Mouse (Mus musculus) testis, adult 2 months (tissue): ENCODE results near the gene Gm20422. TPM values are rescaled to one million over a fixed set of nuclear protein-coding genes. Genes with fewer than 3 reads are reported as not detected.
A peak's percentile ranks its signal among the peaks of the same experiment; 100 is the strongest.

Experiments used
- H3K27ac ChIP-seq: fragments of 200-500 bp; 2 replicates; pipeline ENCODE4 v1.5.1; 2012; ENCODE audit warnings: low read depth, low read length; ENCODE audit not compliant: control insufficient read depth, insufficient read depth
- H3K27me3 ChIP-seq: fragments of 200-500 bp; 2 replicates; pipeline ENCODE4 v1.6.1; 2012; ENCODE audit warnings: mild to moderate bottlenecking, low read length, moderate library complexity; ENCODE audit not compliant: control insufficient read depth, insufficient read depth
- H3K36me3 ChIP-seq: fragments of 200-500 bp; 2 replicates; pipeline ENCODE4 v1.6.1; 2012; ENCODE audit warnings: mild to moderate bottlenecking, low read length; ENCODE audit not compliant: control insufficient read depth, insufficient read depth
- H3K4me1 ChIP-seq: fragments of 200-500 bp; 2 replicates; pipeline ENCODE4 v1.6.1; 2012; ENCODE audit warnings: low read length; ENCODE audit not compliant: control insufficient read depth, insufficient read depth
- H3K4me3 ChIP-seq: fragments of 200-500 bp; 2 replicates; pipeline ENCODE4 v1.5.1; 2012; ENCODE audit warnings: low read depth, mild to moderate bottlenecking, low read length, moderate library complexity, mixed read lengths; ENCODE audit not compliant: control insufficient read depth
- CTCF ChIP-seq: fragments of 200-500 bp; IDR thresholded peaks from 2 replicates; pipeline ENCODE4 v1.5.1; 2012; ENCODE audit warnings: low read depth, mild to moderate bottlenecking, inconsistent platforms, low read length, moderate library complexity; ENCODE audit not compliant: control insufficient read depth, insufficient read depth, insufficient replicate concordance
- POLR2A ChIP-seq: fragments of 200-500 bp; IDR thresholded peaks from 2 replicates; pipeline ENCODE4 v1.6.1; 2012; ENCODE audit warnings: low read depth, mild to moderate bottlenecking, inconsistent platforms, low read length, moderate library complexity; ENCODE audit not compliant: control insufficient read depth
- polyA plus RNA-seq: library from polyadenylated mRNA; depleted of rRNA; stranded (reverse); fragments of >200 nt; gene quantifications from 2 replicates; pipeline ENCODE4 v1.2.3, GENCODE M21; 2012

Gm20422 gene
- polyA plus RNA-seq, 1 experiment: not detected

- H3K27ac ChIP-seq: no peak overlapping the region
- no peak overlapping the region for H3K4me3 ChIP-seq
- no peaks in the 10 kb centered on the region for H3K27me3 ChIP-seq
- peaks cover 1% of the 10 kb centered on the region; the same call in 1 of the 2 replicates for H3K36me3 ChIP-seq
- H3K4me1 ChIP-seq: peaks cover under 1% of the 10 kb centered on the region
- TF ChIP-seq POLR2A (no peak), CTCF (no peak)
Observed at GRCm38 (mm10) chr8:69772106-69772505, 2.6 kb downstream of the Gm20422 start.

- no peak for TF ChIP-seq POLR2A
- TF ChIP-seq CTCF: no peak
- no peak overlapping the region for H3K4me3 ChIP-seq
- H3K27ac ChIP-seq: no peak overlapping the region
- H3K4me1 ChIP-seq: no peaks in the 10 kb centered on the region; the same call in 1 of the 2 replicates
- no peaks in the 10 kb centered on the region for H3K27me3 ChIP-seq
- H3K36me3 ChIP-seq: peaks cover 1% of the 10 kb centered on the region; the same call in 1 of the 2 replicates
Observed at GRCm38 (mm10) chr8:69771221-69771620, 3.5 kb downstream of the Gm20422 start.

GRCm38 (mm10) chr8:69761814-69762445 is 12.8 kb downstream of the Gm20422 start:
- no peaks in the 10 kb centered on the region; the same call in 1 of the 2 replicates for H3K4me1 ChIP-seq
- no peak overlapping the region for H3K4me3 ChIP-seq
- peaks cover 2% of the 10 kb centered on the region; the same call in 1 of the 2 replicates for H3K36me3 ChIP-seq
- TF ChIP-seq CTCF (no peak), POLR2A (no peak)
- no peak overlapping the region for H3K27ac ChIP-seq
- H3K27me3 ChIP-seq: no peaks in the 10 kb centered on the region

GRCm38 (mm10) chr8:69758316-69758715 is 16.4 kb downstream of the Gm20422 start:
- Histone ChIP-seq H3K27ac (no peak overlapping the region), H3K36me3 (peaks cover 2% of the 10 kb centered on the region; the same call in 1 of the 2 replicates)
- TF ChIP-seq CTCF (no peak), POLR2A (no peak)

GRCm38 (mm10) chr8:69752437-69752836 is 22.2 kb downstream of the Gm20422 start:
- no peak for TF ChIP-seq CTCF
- no peak for TF ChIP-seq POLR2A
- no peak overlapping the region for H3K27ac ChIP-seq
- no peaks in the 10 kb centered on the region for H3K36me3 ChIP-seq
- no peaks in the 10 kb centered on the region for H3K27me3 ChIP-seq
- H3K4me3 ChIP-seq: no peak overlapping the region
- H3K4me1 ChIP-seq: peaks cover 3% of the 10 kb centered on the region; the same call in 1 of the 2 replicates

More at GRCm38 (mm10) chr8:69758316-69758715, 16.4 kb downstream of the Gm20422 start:
- Histone ChIP-seq H3K4me3 (no peak overlapping the region), H3K4me1 (no peaks in the 10 kb centered on the region), H3K27me3 (no peaks in the 10 kb centered on the region)

- peak within 1 kb of the TSS; percentile 95 for H3K4me3 ChIP-seq
- TF ChIP-seq POLR2A: peak; percentile 99
- no peak for TF ChIP-seq CTCF
- H3K4me1 ChIP-seq: peaks cover 3% of the 10 kb centered on the region; the same call in 1 of the 2 replicates
- no peaks in the 10 kb centered on the region for H3K36me3 ChIP-seq
- H3K27me3 ChIP-seq: no peaks in the 10 kb centered on the region
- peak within 1 kb of the TSS; percentile 93 for H3K27ac ChIP-seq
Observed at GRCm38 (mm10) chr8:69749544-69750454, 24.9 kb downstream of the Gm20422 start, which contains the start of gene Zfp963. Gene Zfp963 (minus strand): TSS chr8:69749970.

GRCm38 (mm10) chr8:69741231-69741630 is 33.5 kb downstream of the Gm20422 start:
- no peak overlapping the region for H3K4me3 ChIP-seq
- no peak for TF ChIP-seq CTCF
- no peak for TF ChIP-seq POLR2A
- no peak overlapping the region for H3K27ac ChIP-seq
- no peaks in the 10 kb centered on the region for H3K27me3 ChIP-seq
- H3K4me1 ChIP-seq: no peaks in the 10 kb centered on the region
- H3K36me3 ChIP-seq: no peaks in the 10 kb centered on the region
